Mouse (Mus musculus) brain, adult 2 months (tissue): ENCODE measurements around the gene Jak2.

Experiments used
- DNase-seq: peaks from one replicate; pipeline ENCODE4 v3.0.0; 2011; ENCODE audit warnings: low read depth, low spot score

The Jak2 gene

GRCm38 (mm10) chr19:29361468-29362130 is 110.0 kb downstream of the Jak2 start:
- DNase-seq = peak; percentile 99

- DNase-seq = no peak
Measured at GRCm38 (mm10) chr19:29362173-29362930, 110.7 kb downstream of the Jak2 start.
